Mouse (Mus musculus) heart, embryonic 14.5 days (tissue): ENCODE data around the gene Gm28374. TPM values are rescaled to one million over a fixed set of nuclear protein-coding genes. Genes with fewer than 3 reads are reported as not detected.

Experiments
- microRNA-seq: library from miRNA; unstranded; fragments of <30 nt; microRNA quantifications from one replicate; pipeline ENCODE4, GENCODE M21; 2016
- polyA plus RNA-seq: library from polyadenylated mRNA; unstranded; fragments of >200 nt; fragmentation: Nextera tagmentation; extraction: Ambion mirVana; gene quantifications from 2 replicates; pipeline ENCODE4 v1.2.1, GENCODE M21; 2014

The Gm28374 gene
- polyA plus RNA-seq, 1 experiment from 2014 or later: 0.47 TPM

Small RNA genes lying within 50 kb of the gene (microRNA-seq; reads per million reads assigned to microRNA genes)
- gene Mir6988: 1.1 reads per million

Other genes starting within 250 kb of the Gm28374 start
- 18.5 and 19.2 TPM in 2 replicates for gene Frmd8, start 207.0 kb downstream of the Gm28374 start, polyA plus RNA-seq
- gene Slc25a45, start 204.4 kb downstream of the Gm28374 start, polyA plus RNA-seq: 1.7 and 2.8 TPM in 2 replicates
- 1.1 and 1.8 TPM in 2 replicates for gene Tigd3, start 188.1 kb downstream of the Gm28374 start, polyA plus RNA-seq
- gene Dpf2, start 169.2 kb downstream of the Gm28374 start, polyA plus RNA-seq: 85.8 and 86.9 TPM in 2 replicates
- 9.1 and 9.7 TPM in 2 replicates for gene Cdc42ep2, start 157.4 kb downstream of the Gm28374 start, polyA plus RNA-seq
- gene Pola2, start 118.1 kb downstream of the Gm28374 start, polyA plus RNA-seq: 42.7 and 45.1 TPM in 2 replicates
- not detected in 2 replicates for gene Slc22a20, start 96.1 kb downstream of the Gm28374 start, polyA plus RNA-seq
- 6.5 and 7.3 TPM in 2 replicates for gene Capn1, start 66.4 kb downstream of the Gm28374 start, polyA plus RNA-seq
- 14.8 and 16.0 TPM in 2 replicates for gene Syvn1, start 35.7 kb downstream of the Gm28374 start, polyA plus RNA-seq
- gene Mrpl49, start 24.5 kb downstream of the Gm28374 start, polyA plus RNA-seq: 64.5 and 69.4 TPM in 2 replicates
- 562 and 618 TPM in 2 replicates for gene Fau, start 24.4 kb downstream of the Gm28374 start, polyA plus RNA-seq
- gene Znhit2, start 21.1 kb downstream of the Gm28374 start, polyA plus RNA-seq: 25.5 and 25.6 TPM in 2 replicates
- 6.7 and 7.6 TPM in 2 replicates for gene Tm7sf2, start 13.9 kb downstream of the Gm28374 start, polyA plus RNA-seq
- 36.9 and 44.8 TPM in 2 replicates for gene Vps51, start 5.0 kb downstream of the Gm28374 start, polyA plus RNA-seq
- not detected in 2 replicates for gene Tmem262, start 2.2 kb downstream of the Gm28374 start, polyA plus RNA-seq
- gene Zfpl1, start 2.7 kb upstream of the Gm28374 start, polyA plus RNA-seq: 46.6 and 52.9 TPM in 2 replicates
- 24.0 and 24.5 TPM in 2 replicates for gene Cdca5, start 2.7 kb upstream of the Gm28374 start, polyA plus RNA-seq
- 0.38 TPM in 1 of 2 replicates, not detected in the other for gene AC131692.1, start 12.2 kb upstream of the Gm28374 start, polyA plus RNA-seq
- 0.12 and 0.20 TPM in 2 replicates for gene Naaladl1, start 23.5 kb upstream of the Gm28374 start, polyA plus RNA-seq
- 36.0 and 36.3 TPM in 2 replicates for gene Sac3d1, start 36.4 kb upstream of the Gm28374 start, polyA plus RNA-seq
- gene Snx15, start 46.0 kb upstream of the Gm28374 start, polyA plus RNA-seq: 21.5 and 23.9 TPM in 2 replicates
- gene Batf2, start 58.7 kb upstream of the Gm28374 start, polyA plus RNA-seq: 0.30 TPM in 1 of 2 replicates, not detected in the other
- gene Arl2, start 59.3 kb upstream of the Gm28374 start, polyA plus RNA-seq: 61.3 and 70.7 TPM in 2 replicates
- not detected in 2 replicates for gene Majin, start 102.1 kb upstream of the Gm28374 start, polyA plus RNA-seq
- gene Gpha2, start 144.1 kb upstream of the Gm28374 start, polyA plus RNA-seq: 0.36 TPM in 1 of 2 replicates, not detected in the other
- 20.7 and 26.0 TPM in 2 replicates for gene Ppp2r5b, start 153.6 kb upstream of the Gm28374 start, polyA plus RNA-seq
- gene Atg2a, start 159.4 kb upstream of the Gm28374 start, polyA plus RNA-seq: 7.1 and 7.8 TPM in 2 replicates
- 51.7 and 60.0 TPM in 2 replicates for gene Ehd1, start 194.5 kb upstream of the Gm28374 start, polyA plus RNA-seq
- 0.43 and 0.78 TPM in 2 replicates for gene Cdc42bpg, start 224.2 kb upstream of the Gm28374 start, polyA plus RNA-seq